Mouse (Mus musculus): ENCODE results near the gene Prickle3. TPM values are rescaled to one million over a fixed set of nuclear protein-coding genes. Genes with fewer than 3 reads are reported as not detected.

The Prickle3 gene
- total and polyA plus RNA-seq, 3 experiments = 1.2 to 3.3 TPM; not detected in 1

DNA sequence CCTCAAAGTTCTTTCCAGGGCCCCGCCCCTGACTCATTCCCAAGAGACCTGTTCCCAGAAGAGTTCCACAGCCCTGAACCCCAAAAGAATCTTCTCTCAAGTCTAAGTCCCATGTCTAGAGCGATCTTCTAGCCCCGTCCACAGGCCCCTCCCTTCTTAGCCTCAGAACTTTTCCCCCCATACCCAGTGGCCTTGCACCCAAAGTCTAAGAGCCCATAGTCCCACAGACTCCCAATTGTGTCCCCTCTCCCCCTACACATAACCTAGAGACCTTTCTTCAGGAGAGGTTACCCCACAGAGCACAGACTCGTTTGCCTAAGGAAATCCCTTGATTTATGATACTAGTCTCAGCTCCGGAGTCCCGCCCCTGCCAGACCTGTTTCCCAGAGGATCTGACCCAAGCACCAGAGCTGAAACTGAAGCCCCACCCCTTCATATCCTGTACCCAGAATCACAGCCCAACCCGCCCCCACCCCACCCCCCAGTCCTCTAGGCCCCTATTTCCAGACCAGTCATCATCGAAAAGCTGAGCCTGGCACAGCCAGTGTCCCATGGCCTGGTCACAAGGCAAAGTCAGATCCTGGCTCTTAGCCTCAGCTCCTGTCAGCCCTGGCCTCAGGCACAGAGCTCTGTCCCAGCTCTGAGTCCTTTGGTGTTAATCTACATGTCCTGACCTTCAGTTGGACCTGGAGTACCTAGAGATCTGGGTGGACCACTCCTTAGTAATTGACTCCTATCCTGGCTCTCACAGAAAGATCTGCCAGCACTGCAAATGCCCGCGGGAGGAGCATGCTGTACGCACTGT lies 1.9 kb downstream of the Prickle3 start:
- no peak overlapping the region for H3K27ac ChIP-seq (ENCODE audit: control insufficient read depth, low read depth, low read length)
- no peaks in the 10 kb centered on the region for H3K9me3 ChIP-seq (replicated peaks; ENCODE audit: insufficient read depth, low read length)
- H3K27me3 ChIP-seq (ENCODE audit: control insufficient read depth in 1 of 2, insufficient read depth in 2 of 2, low read length in 2 of 2) = peaks cover 2% of the 10 kb centered on the region in 2 experiments; a peak in 2 of 4 replicates
- no peak overlapping the region for H3K4me3 ChIP-seq (ENCODE audit: control insufficient read depth in 1 of 2, insufficient read depth in 1 of 2, low read depth in 2 of 2, low read length in 2 of 2)
- peaks cover 0 to 6% of the 10 kb centered on the region in 2 experiments; a peak in 2 of 4 replicates for H3K4me1 ChIP-seq (ENCODE audit: control insufficient read depth in 1 of 2, insufficient read depth in 2 of 2, low read length in 2 of 2)
- DNase-seq (ENCODE audit: low read depth, low spot score) = no peak
- no peak overlapping the region for H3K9ac ChIP-seq (ENCODE audit: control insufficient read depth, low read depth, low read length, poor library complexity, severe bottlenecking)
- no peak for TF ChIP-seq JUND (IDR thresholded peaks at IDR 0.05; ENCODE audit: low read depth, low read length)
- no peak for TF ChIP-seq POLR2A (IDR thresholded peaks at IDR 0.05; ENCODE audit: control insufficient read depth in 1 of 2, insufficient read depth in 1 of 2, low read depth in 1 of 2, low read length in 2 of 2, poor library complexity in 1 of 2)
- TF ChIP-seq SIN3A (IDR thresholded peaks at IDR 0.05; ENCODE audit: low read length) = no peak
- TF ChIP-seq TBP (IDR thresholded peaks at IDR 0.05; ENCODE audit: low read depth, low read length) = no peak
- no peak for TF ChIP-seq ZNF384 (IDR thresholded peaks at IDR 0.05; ENCODE audit: low read depth, low read length)
- no peak for TF ChIP-seq SMC3 (IDR thresholded peaks at IDR 0.05; ENCODE audit: low read depth, low read length)
- H3K36me3 ChIP-seq (ENCODE audit: control insufficient read depth in 1 of 2, insufficient read depth in 2 of 2, low read length in 2 of 2) = no peaks in the 10 kb centered on the region
- no peaks in the 10 kb centered on the region; the same call in 1 of the 2 replicates for H3K79me2 ChIP-seq (ENCODE audit: control insufficient read depth, insufficient read depth, low read length, poor library complexity)

DNA sequence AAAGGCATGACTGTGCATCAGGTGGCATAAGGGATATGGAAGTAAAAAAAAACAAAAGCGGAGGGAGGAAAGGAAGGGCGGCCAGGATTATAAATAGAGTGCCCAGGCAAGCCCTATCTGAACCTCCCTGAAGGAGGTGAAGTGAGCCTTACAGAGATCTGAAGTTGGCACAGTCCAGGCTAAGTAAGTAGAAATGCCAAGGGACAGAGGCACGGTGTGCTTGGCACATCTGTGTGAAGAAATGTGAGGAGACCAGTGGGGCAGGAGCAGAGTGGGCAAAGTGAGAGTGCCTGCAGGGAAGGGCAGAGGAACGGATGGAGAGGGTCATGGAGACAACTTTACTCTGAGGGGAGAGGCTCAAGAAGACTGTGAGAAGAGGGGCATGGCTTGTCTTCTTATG lies 4.0 kb downstream of the Prickle3 start:
- TF ChIP-seq EP300 (IDR thresholded peaks at IDR 0.05; ENCODE audit: low read depth in 1 of 2, low read length in 2 of 2) (no peak), GABPA (IDR thresholded peaks at IDR 0.05; ENCODE audit: low read depth, low read length) (no peak), POLR2AphosphoS5 (IDR thresholded peaks at IDR 0.05; ENCODE audit: borderline replicate concordance, low read depth, low read length) (no peak), ZNF384 (IDR thresholded peaks at IDR 0.05; ENCODE audit: low read depth, low read length) (no peak), HCFC1 (IDR thresholded peaks at IDR 0.05; ENCODE audit: low read depth, low read length) (no peak), NELFE (IDR thresholded peaks at IDR 0.05; ENCODE audit: low read depth, low read length) (no peak), TAL1 (IDR thresholded peaks at IDR 0.05; ENCODE audit: low read length) (no peak), CHD2 (IDR thresholded peaks at IDR 0.05; ENCODE audit: low read length) (no peak), ZC3H11A (IDR thresholded peaks at IDR 0.05; ENCODE audit: low read depth, low read length) (no peak), JUND (IDR thresholded peaks at IDR 0.05; ENCODE audit: low read depth, low read length) (no peak), MXI1 (IDR thresholded peaks at IDR 0.05; ENCODE audit: low read depth, low read length) (no peak), MEF2A (IDR thresholded peaks at IDR 0.05; ENCODE audit: extremely low read depth, insufficient replicate concordance, low read depth, low read length, poor library complexity, severe bottlenecking) (no peak), MYC (IDR thresholded peaks at IDR 0.05; ENCODE audit: low read depth, low read length) (no peak), RCOR1 (IDR thresholded peaks at IDR 0.05; ENCODE audit: low read depth, low read length) (no peak), ELF1 (IDR thresholded peaks at IDR 0.05; ENCODE audit: low read depth, low read length) (no peak), GATA1 (IDR thresholded peaks at IDR 0.05; ENCODE audit: low read depth, low read length) (no peak), TBP (IDR thresholded peaks at IDR 0.05; ENCODE audit: low read depth, low read length) (no peak), TCF12 (IDR thresholded peaks at IDR 0.05; ENCODE audit: low read depth, low read length) (no peak), SMC3 (IDR thresholded peaks at IDR 0.05; ENCODE audit: low read depth, low read length) (no peak)
- Histone ChIP-seq H3K27ac (ENCODE audit: control insufficient read depth, low read depth, low read length) (no peak overlapping the region), H3K4me1 (ENCODE audit: control insufficient read depth in 1 of 2, insufficient read depth in 2 of 2, low read length in 2 of 2) (peaks cover 0 to 6% of the 10 kb centered on the region in 2 experiments; a peak in 2 of 4 replicates), H3K36me3 (ENCODE audit: control insufficient read depth in 1 of 2, insufficient read depth in 2 of 2, low read length in 2 of 2) (no peaks in the 10 kb centered on the region), H3K9ac (ENCODE audit: control insufficient read depth, low read depth, low read length, poor library complexity, severe bottlenecking) (no peak overlapping the region), H3K27me3 (ENCODE audit: control insufficient read depth in 1 of 2, insufficient read depth in 2 of 2, low read length in 2 of 2) (peaks cover 2% of the 10 kb centered on the region in 2 experiments; a peak in 2 of 4 replicates), H3K9me3 (replicated peaks; ENCODE audit: insufficient read depth, low read length) (no peaks in the 10 kb centered on the region), H3K79me2 (ENCODE audit: control insufficient read depth, insufficient read depth, low read length, poor library complexity) (no peaks in the 10 kb centered on the region; the same call in 1 of the 2 replicates), H3K4me3 (ENCODE audit: control insufficient read depth in 1 of 2, insufficient read depth in 1 of 2, low read depth in 2 of 2, low read length in 2 of 2) (no peak overlapping the region)
- no peak for DNase-seq (ENCODE audit: low read depth, low spot score)

Measured in MEL (cell line).